Mouse (Mus musculus) liver, embryonic 16.5 days (tissue): ENCODE data around the gene Cuedc1. TPM values are rescaled to one million over a fixed set of nuclear protein-coding genes. Genes with fewer than 3 reads are reported as not detected.

Experiments used
- ATAC-seq: fragments of 200-750 bp; cut with Nextera tagmentation; 2 replicates; pipeline ENCODE4 v1.8.0; 2017; ENCODE audit warnings: low read depth, mild to moderate bottlenecking, moderate number of reproducible peaks, moderate library complexity
- H3K27ac ChIP-seq: fragments of 300-500 bp; sonication (generic); 2 replicates; pipeline ENCODE4 v1.5.1; 2014; ENCODE audit warnings: mild to moderate bottlenecking, low read length
- H3K27me3 ChIP-seq: fragments of 300-500 bp; sonication (generic); 2 replicates; pipeline ENCODE4 v1.6.1; 2014; ENCODE audit warnings: low read depth, low read length, mixed read lengths; ENCODE audit not compliant: control insufficient read depth, insufficient read depth
- H3K36me3 ChIP-seq: fragments of 300-500 bp; sonication (generic); 2 replicates; pipeline ENCODE4 v1.6.1; 2014; ENCODE audit warnings: mild to moderate bottlenecking; ENCODE audit not compliant: control insufficient read depth, insufficient read depth
- H3K4me1 ChIP-seq: fragments of 300-500 bp; sonication (generic); 2 replicates; pipeline ENCODE4 v1.6.1; 2014; ENCODE audit warnings: low read depth, low read length, mixed read lengths; ENCODE audit not compliant: control insufficient read depth
- H3K4me2 ChIP-seq: fragments of 300-500 bp; sonication (generic); 2 replicates; pipeline ENCODE4 v1.6.1; 2014; ENCODE audit warnings: low read depth, low read length, mixed read lengths
- H3K4me3 ChIP-seq: fragments of 300-500 bp; sonication (generic); 2 replicates; pipeline ENCODE4 v1.5.1; 2014; ENCODE audit warnings: low read depth, mild to moderate bottlenecking, low read length
- H3K9ac ChIP-seq: fragments of 300-500 bp; sonication (generic); 2 replicates; pipeline ENCODE4 v1.6.1; 2014; ENCODE audit warnings: low read depth, low read length
- H3K9me3 ChIP-seq: fragments of 300-500 bp; sonication (generic); replicated peaks from 2 replicates; pipeline ENCODE4 v1.6.1; 2016; ENCODE audit warnings: low read length; ENCODE audit not compliant: control insufficient read depth
- WGBS: fragments of 180-500 bp; shearing (Covaris S2); extraction: QIAGEN DNeasy Blood & Tissue Kit; methylation state at CpG from one replicate; pipeline ENCODE4 v1.1.7; 2014; ENCODE audit not compliant: insufficient replicate concordance; 5-methylcytosine and 5-hydroxymethylcytosine counted together
- polyA plus RNA-seq: library from polyadenylated mRNA; unstranded; fragments of >200 nt; fragmentation: Nextera tagmentation; extraction: Ambion mirVana; gene quantifications from 2 replicates; pipeline ENCODE4 v1.2.1, GENCODE M21; 2015

Cuedc1 gene
- polyA plus RNA-seq, 1 experiment from 2014 or later = 0.57 TPM

- H3K36me3 ChIP-seq = no peaks in the 10 kb centered on the region
- no peak overlapping the region for H3K4me2 ChIP-seq
- H3K27me3 ChIP-seq = peaks cover 9% of the 10 kb centered on the region
- H3K9ac ChIP-seq = no peak overlapping the region
- H3K4me3 ChIP-seq = no peak overlapping the region
- no peaks in the 10 kb centered on the region for H3K9me3 ChIP-seq
- WGBS = 48% methylated on average over 10 of the region's 10 CpGs
- H3K27ac ChIP-seq = no peak overlapping the region
- ATAC-seq = no peak
- H3K4me1 ChIP-seq = peaks cover 11% of the 10 kb centered on the region
Observed at GRCm38 (mm10) chr11:88165683-88166364, 68.0 kb downstream of the Cuedc1 start.

GRCm38 (mm10) chr11:88166471-88166870, 68.6 kb downstream of the Cuedc1 start:
- H3K36me3 ChIP-seq = no peaks in the 10 kb centered on the region
- H3K27me3 ChIP-seq = peaks cover 12% of the 10 kb centered on the region
- ATAC-seq = no peak
- H3K4me3 ChIP-seq = no peak overlapping the region
- peaks cover 9% of the 10 kb centered on the region for H3K4me1 ChIP-seq
- H3K9me3 ChIP-seq = no peaks in the 10 kb centered on the region
- H3K9ac ChIP-seq = no peak overlapping the region
- H3K27ac ChIP-seq = no peak overlapping the region
- WGBS = 61% methylated on average over 7 of the region's 7 CpGs
- no peak overlapping the region for H3K4me2 ChIP-seq

DNA sequence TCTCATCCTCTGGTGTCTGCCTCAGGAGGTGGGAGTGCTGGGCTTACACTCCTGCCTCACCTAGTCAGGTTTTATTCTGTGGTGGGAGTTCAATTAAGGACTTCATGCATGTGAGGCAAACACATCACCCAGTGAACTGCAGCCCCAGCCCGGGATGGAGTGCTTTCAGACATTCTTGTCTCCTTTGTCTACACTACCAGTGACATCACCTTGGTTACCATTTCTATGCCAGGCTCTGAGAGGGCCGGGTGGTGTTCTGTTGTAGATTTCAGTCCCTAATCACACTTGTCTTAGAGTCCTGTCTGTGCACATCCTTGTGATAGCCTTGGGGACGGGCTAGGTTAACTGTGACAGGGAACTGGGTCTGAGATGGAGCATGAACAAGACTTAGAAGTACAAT, 70.8 kb downstream of the Cuedc1 start:
- H3K27ac ChIP-seq = no peak overlapping the region
- no peaks in the 10 kb centered on the region for H3K9me3 ChIP-seq
- no peak overlapping the region for H3K9ac ChIP-seq
- H3K36me3 ChIP-seq = no peaks in the 10 kb centered on the region
- no peak overlapping the region for H3K4me3 ChIP-seq
- 41% methylated on average over 3 of the region's 3 CpGs for WGBS
- H3K4me2 ChIP-seq = no peak overlapping the region
- peaks cover 3% of the 10 kb centered on the region for H3K4me1 ChIP-seq
- ATAC-seq = no peak
- H3K27me3 ChIP-seq = peaks cover 14% of the 10 kb centered on the region

GRCm38 (mm10) chr11:88169531-88170040, 71.7 kb downstream of the Cuedc1 start:
- H3K9ac ChIP-seq = no peak overlapping the region
- ATAC-seq = no peak
- H3K4me2 ChIP-seq = no peak overlapping the region
- no peaks in the 10 kb centered on the region for H3K36me3 ChIP-seq
- H3K27me3 ChIP-seq = peaks cover 14% of the 10 kb centered on the region
- WGBS = 41% methylated on average over 32 of the region's 32 CpGs
- no peaks in the 10 kb centered on the region for H3K9me3 ChIP-seq
- peaks cover 2% of the 10 kb centered on the region for H3K4me1 ChIP-seq
- no peak overlapping the region for H3K27ac ChIP-seq
- no peak overlapping the region for H3K4me3 ChIP-seq

DNA sequence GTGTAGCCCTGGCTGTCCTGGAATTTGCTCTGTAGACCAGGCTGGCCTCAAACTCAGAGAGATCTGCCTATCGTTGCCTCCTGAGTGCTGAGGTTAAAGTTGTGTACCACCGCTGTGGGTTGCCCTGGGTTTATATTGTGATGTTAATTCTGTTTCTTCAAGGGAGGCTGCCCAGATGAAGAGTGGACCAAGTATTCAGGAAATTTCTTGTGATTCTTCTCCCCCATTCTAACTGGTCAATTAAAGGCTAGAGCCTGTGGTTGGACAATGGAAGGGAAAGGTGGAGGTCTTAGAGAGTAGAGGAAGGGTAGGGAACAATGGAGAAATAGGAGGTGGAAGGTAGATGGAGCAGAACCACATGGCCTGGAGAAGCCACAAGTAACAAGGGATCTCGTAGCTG, 72.7 kb downstream of the Cuedc1 start:
- WGBS = 53% methylated on average over 3 of the region's 3 CpGs

DNA sequence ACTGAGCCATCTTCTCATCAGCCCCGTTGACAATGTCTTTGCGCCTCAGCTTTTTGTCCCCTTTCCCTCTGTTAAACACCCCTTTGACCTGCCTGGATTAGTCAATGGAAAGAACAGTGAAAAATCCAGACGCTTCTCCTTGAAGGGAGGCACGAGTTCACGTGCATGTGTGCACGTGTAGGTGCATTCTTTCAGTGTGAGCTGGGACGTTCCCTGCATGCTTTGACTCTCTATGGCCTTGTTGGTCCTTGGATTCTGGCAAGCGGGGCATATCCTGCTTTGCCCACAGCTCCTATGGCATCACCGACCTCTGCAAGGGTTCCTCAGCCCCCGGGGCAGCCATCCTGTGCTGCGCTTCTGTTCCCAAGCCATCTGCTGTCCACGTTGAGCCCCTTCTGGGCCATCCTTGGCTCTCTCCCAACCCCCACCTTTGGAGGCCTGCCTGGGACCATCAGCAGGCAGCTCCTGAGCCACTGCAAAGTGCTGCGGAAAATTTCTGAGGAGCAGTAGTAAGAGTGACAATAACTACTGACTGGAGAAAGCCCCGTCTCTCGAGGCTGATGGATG, 74.1 kb downstream of the Cuedc1 start:
- H3K4me1 ChIP-seq = no peaks in the 10 kb centered on the region
- peaks cover 14% of the 10 kb centered on the region for H3K27me3 ChIP-seq
- H3K9ac ChIP-seq = no peak overlapping the region
- no peak overlapping the region for H3K4me2 ChIP-seq
- no peak overlapping the region for H3K4me3 ChIP-seq
- no peak overlapping the region for H3K27ac ChIP-seq
- no peak for ATAC-seq
- WGBS = 63% methylated on average over 15 of the region's 15 CpGs
- no peaks in the 10 kb centered on the region for H3K9me3 ChIP-seq
- no peaks in the 10 kb centered on the region for H3K36me3 ChIP-seq

More for the DNA sequence above, 72.7 kb downstream of the Cuedc1 start:
- H3K4me2 ChIP-seq = no peak overlapping the region
- H3K4me1 ChIP-seq = no peaks in the 10 kb centered on the region
- no peaks in the 10 kb centered on the region for H3K36me3 ChIP-seq
- H3K27me3 ChIP-seq = peaks cover 14% of the 10 kb centered on the region
- H3K9me3 ChIP-seq = no peaks in the 10 kb centered on the region
- H3K9ac ChIP-seq = no peak overlapping the region
- H3K4me3 ChIP-seq = no peak overlapping the region
- no peak overlapping the region for H3K27ac ChIP-seq
- no peak for ATAC-seq

DNA sequence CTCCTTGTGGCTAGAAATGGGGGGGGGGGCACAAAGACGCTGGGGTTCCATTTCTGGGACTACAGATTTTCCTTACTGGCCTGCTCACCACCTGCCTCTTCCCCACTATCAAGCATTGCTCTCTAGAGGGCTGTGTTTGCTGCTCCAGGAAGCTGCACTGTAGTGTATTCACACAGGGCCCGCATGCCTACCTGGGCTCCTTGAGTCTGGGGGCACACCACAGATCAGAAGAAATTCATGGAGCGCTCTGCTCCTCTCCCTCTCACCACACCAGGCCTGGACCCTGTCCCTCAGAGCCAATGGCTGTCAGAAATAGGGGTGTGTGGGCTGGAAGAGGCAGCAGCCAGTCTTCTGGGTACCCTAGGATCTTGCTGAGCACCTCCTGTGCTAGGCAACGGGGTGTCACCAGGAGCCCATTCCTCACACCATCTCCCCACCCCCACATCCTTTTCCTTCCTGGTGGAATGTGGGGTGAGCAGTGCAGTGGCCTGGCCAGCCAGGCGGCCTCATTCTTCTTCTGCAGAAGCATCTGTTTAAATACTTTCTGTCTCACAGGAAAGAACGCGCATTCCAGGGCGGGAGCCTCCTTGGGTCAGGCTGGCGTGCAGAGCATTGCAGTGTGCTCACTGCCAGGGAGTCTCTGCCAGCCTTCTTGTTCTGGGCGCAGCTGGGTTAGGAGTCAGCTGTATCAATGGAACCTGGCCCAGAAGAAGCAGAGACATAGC, 74.9 kb downstream of the Cuedc1 start:
- Histone ChIP-seq H3K9me3 (no peaks in the 10 kb centered on the region), H3K36me3 (no peaks in the 10 kb centered on the region), H3K4me2 (no peak overlapping the region), H3K9ac (no peak overlapping the region), H3K27ac (no peak overlapping the region), H3K4me1 (no peaks in the 10 kb centered on the region), H3K4me3 (no peak overlapping the region), H3K27me3 (peaks cover 14% of the 10 kb centered on the region)
- WGBS = 61% methylated on average over 10 of the region's 10 CpGs
- no peak for ATAC-seq

DNA sequence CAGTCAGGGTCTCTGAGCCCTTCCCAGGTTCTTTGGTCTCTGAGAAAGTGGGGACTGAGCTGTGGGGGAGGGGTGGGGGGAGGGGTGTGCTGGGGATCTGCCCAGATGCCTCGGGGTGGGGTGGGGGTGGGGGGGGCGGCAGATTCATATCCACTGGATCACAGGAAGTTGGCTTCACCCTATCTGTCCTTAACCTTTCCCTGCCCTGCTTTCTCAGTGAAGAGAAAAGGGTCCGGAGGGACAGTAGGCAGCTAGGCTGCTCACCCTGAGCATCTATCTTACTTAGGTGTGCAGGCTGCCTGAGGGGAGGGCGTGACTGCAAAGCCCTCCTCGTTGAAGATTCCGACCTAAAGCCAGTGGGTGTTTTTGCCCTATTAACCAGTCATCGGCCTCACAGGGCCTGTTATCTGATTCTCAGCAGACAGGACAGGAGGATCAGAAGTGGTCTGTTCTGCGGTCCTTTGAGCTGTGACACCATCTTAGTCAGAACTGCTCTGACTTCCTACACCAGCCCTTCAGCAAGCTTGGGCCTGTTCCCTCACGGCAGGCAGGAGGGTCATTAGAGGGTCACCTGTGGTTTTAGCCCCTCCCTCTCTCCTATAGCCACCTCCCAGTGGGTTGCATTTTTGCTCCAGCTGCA, 75.6 kb downstream of the Cuedc1 start:
- Histone ChIP-seq H3K9ac (no peak overlapping the region), H3K4me3 (no peak overlapping the region), H3K36me3 (no peaks in the 10 kb centered on the region), H3K27ac (no peak overlapping the region), H3K9me3 (no peaks in the 10 kb centered on the region), H3K27me3 (peaks cover 14% of the 10 kb centered on the region), H3K4me2 (no peak overlapping the region), H3K4me1 (no peaks in the 10 kb centered on the region)
- 19% methylated on average over 8 of the region's 9 CpGs for WGBS
- no peak for ATAC-seq
